Mouse (Mus musculus): Measurements from ENCODE around the gene Krt27. TPM values are rescaled to one million over a fixed set of nuclear protein-coding genes. Genes with fewer than 3 reads are reported as not detected.

Gene Krt27
- not detected for total RNA-seq (2021)
- long read RNA-seq, experiment 1 = 0 reads
- long read RNA-seq, experiment 2 = 0 reads

GRCm38 (mm10) chr11:99351004-99351403 is at the start of gene Krt27:
Gene Krt27, minus strand, starts transcription at chr11:99351104.
- no peak for DNase-seq

GRCm38 (mm10) chr11:99399956-99400549 is 49.1 kb upstream of the Krt27 start:
- DNase-seq = no peak

GRCm38 (mm10) chr11:99398832-99399231 is 47.9 kb upstream of the Krt27 start:
- DNase-seq = no peak

- DNase-seq = no peak
These were observed 47.2 kb upstream of the Krt27 start for GRCm38 (mm10) chr11:99398084-99398483.

GRCm38 (mm10) chr11:99396661-99397060 is 45.8 kb upstream of the Krt27 start:
- no peak for DNase-seq

- no peak for DNase-seq
These were observed 45.1 kb upstream of the Krt27 start for GRCm38 (mm10) chr11:99396034-99396433.

GRCm38 (mm10) chr11:99392492-99392891 is 41.6 kb upstream of the Krt27 start:
- no peak for DNase-seq

GRCm38 (mm10) chr11:99391375-99391774 is 40.5 kb upstream of the Krt27 start:
- no peak for DNase-seq

- DNase-seq = no peak
These were observed 40.0 kb upstream of the Krt27 start for GRCm38 (mm10) chr11:99390866-99391265.

GRCm38 (mm10) chr11:99389264-99389663 is 38.4 kb upstream of the Krt27 start, which contains the start of gene Krt10:
Gene Krt10, minus strand, starts transcription at chr11:99389364.
- no peak for DNase-seq

GRCm38 (mm10) chr11:99388661-99389060 is 37.8 kb upstream of the Krt27 start:
- no peak for DNase-seq

- peak; percentile 90 for DNase-seq
These were observed 35.2 kb upstream of the Krt27 start for GRCm38 (mm10) chr11:99385813-99386721.

- DNase-seq = peak; percentile 78
These were observed 28.7 kb upstream of the Krt27 start for GRCm38 (mm10) chr11:99379568-99379967.

- DNase-seq = no peak
These were observed 23.9 kb upstream of the Krt27 start, which contains the start of gene Krt28 for GRCm38 (mm10) chr11:99374803-99375202. Gene Krt28, minus strand, starts transcription at chr11:99374903.

GRCm38 (mm10) chr11:99369853-99370451 is 19.0 kb upstream of the Krt27 start:
- DNase-seq = no peak

- DNase-seq = no peak
These were observed 18.3 kb upstream of the Krt27 start for GRCm38 (mm10) chr11:99369229-99369628.

GRCm38 (mm10) chr11:99366791-99367190 is 15.9 kb upstream of the Krt27 start:
- DNase-seq = peak; percentile 40

- DNase-seq = peak; percentile 23
These were observed 13.5 kb upstream of the Krt27 start for GRCm38 (mm10) chr11:99364412-99364811.

- no peak for DNase-seq
These were observed 10.5 kb upstream of the Krt27 start for GRCm38 (mm10) chr11:99361423-99361822.

- no peak for DNase-seq
These were observed 11.5 kb downstream of the Krt27 start for GRCm38 (mm10) chr11:99339299-99339847.

GRCm38 (mm10) chr11:99337866-99338265 is 13.0 kb downstream of the Krt27 start, which contains the start of gene Krt26:
Gene Krt26, minus strand, starts transcription at chr11:99337966.
- no peak for DNase-seq

GRCm38 (mm10) chr11:99333426-99333825 is 17.5 kb downstream of the Krt27 start:
- DNase-seq = no peak
